Mouse (Mus musculus) left cerebral cortex, postnatal 25 days (tissue): ENCODE measurements around the gene BC048562. TPM values are rescaled to one million over a fixed set of nuclear protein-coding genes. Genes with fewer than 3 reads are reported as not detected.

Experiments
- DNase-seq, 2 experiments: peaks; one replicate each; pipeline ENCODE4 v3.0.0; 2022; ENCODE audit warnings: low spot score in 2 of 2, mixed read lengths in 1 of 2
- intact Hi-C: fragments of 180-260 bp; cut with DNase I; formaldehyde crosslinking; loops from one replicate; pipeline ENCODE4 v1.15.1; 2025
- total RNA-seq, 2 experiments: library from RNA; stranded (reverse); gene quantifications; 2 replicates each; pipeline ENCODE4 v1.2.3; 2021

BC048562 gene
- total RNA-seq, 2 experiments from 2014 or later: not detected

DNA sequence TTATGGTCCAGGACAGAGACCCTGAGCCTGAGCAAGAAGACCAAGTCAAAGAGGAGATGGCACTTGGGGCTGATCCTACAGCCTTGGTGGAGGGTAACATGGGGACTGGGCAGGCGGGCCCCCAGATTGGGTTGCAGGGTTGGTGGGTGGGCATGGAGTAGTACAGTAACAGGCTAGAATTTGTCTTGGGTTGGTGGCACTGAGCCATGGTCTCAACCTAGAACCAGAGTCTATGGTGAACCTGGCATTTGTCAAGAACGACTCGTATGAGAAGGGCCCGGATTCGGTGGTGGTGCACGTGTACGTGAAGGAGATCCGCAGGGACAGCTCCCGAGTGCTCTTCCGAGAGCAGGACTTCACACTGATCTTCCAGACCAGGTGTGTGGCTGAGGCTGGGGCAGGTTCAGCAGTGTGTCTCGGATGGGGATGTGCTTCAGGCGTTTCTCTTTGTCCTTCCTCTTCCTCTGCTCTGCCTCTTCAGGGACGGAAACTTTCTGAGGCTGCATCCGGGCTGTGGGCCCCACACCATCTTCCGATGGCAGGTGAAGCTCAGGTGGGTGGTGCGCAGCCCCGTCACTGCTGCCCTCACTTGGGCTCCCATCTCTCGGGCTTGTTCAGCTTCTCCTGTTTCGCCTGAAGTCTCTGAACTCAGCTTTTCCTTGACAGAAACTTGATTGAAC is 58.0 kb downstream of the BC048562 start:
- no peak for DNase-seq
- intact Hi-C loops: no loop called here

DNA sequence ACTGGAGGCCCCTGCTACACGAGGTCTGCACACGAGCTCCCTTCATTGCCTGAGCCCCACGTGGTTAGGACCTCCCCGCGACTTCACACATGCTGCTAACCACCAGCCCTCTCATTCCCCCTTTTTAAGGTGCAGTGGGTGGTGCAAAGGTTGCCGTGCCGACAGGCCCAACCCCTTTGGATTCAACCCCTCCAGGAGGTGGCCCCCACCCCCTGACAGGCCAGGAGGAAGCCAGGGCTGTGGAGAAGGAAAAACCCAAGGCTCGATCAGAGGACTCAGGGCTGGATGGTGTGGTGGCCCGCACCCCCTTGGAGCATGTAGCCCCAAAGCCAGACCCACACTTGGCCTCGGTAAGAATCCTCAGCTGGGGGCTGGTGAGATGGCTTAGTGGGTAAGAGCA is 58.6 kb downstream of the BC048562 start:
- intact Hi-C loops: no loop called here
- DNase-seq: no peak

Other genes starting within 250 kb of the BC048562 start
- 100 to 1,000 TPM; 261 to 275 TPM for gene Bsn, start 246.1 kb upstream of the BC048562 start, total RNA-seq
- 10 to 100 TPM; 94.7 to 97.9 TPM for gene Dag1, start 172.5 kb upstream of the BC048562 start, total RNA-seq
- gene Nicn1, start 146.1 kb upstream of the BC048562 start, total RNA-seq: 100 to 1,000 TPM; 113 to 121 TPM
- gene Amt, start 139.6 kb upstream of the BC048562 start, total RNA-seq: 10 to 100 TPM; 31.1 to 35.0 TPM
- gene Rhoa, start 130.4 kb upstream of the BC048562 start, total RNA-seq: 100 to 1,000 TPM; 165 to 175 TPM
- gene Tcta, start 130.3 kb upstream of the BC048562 start, total RNA-seq: 10 to 100 TPM; 33.2 to 34.6 TPM
- gene Gpx1, start 97.6 kb upstream of the BC048562 start, total RNA-seq: 100 to 1,000 TPM; 104 to 106 TPM
- gene Usp4, start 88.6 kb upstream of the BC048562 start, total RNA-seq: 100 to 1,000 TPM; 117 TPM
- gene 1700102P08Rik, start 43.7 kb upstream of the BC048562 start, total RNA-seq: 1 to 10 TPM; 2.4 to 3.0 TPM
- gene Ccdc36, start 8.0 kb upstream of the BC048562 start, total RNA-seq: under 1 TPM; 0.32 TPM
- gene Ccdc71, start 24.0 kb downstream of the BC048562 start, total RNA-seq: 10 to 100 TPM; 40.3 to 42.2 TPM
- 10 to 100 TPM; 30.3 to 36.7 TPM for gene Klhdc8b, start 25.1 kb downstream of the BC048562 start, total RNA-seq
- gene Lamb2, start 43.3 kb downstream of the BC048562 start, total RNA-seq: 10 to 100 TPM; 30.6 to 31.9 TPM
- gene Usp19, start 54.1 kb downstream of the BC048562 start, total RNA-seq: 100 to 1,000 TPM; 143 to 147 TPM
- gene Qars, start 71.2 kb downstream of the BC048562 start, total RNA-seq: 10 to 100 TPM; 75.3 to 84.4 TPM
- 100 to 1,000 TPM; 136 to 141 TPM for gene Qrich1, start 80.3 kb downstream of the BC048562 start, total RNA-seq
- gene Impdh2, start 123.8 kb downstream of the BC048562 start, total RNA-seq: 10 to 100 TPM; 55.3 to 55.4 TPM
- gene Ndufaf3, start 131.0 kb downstream of the BC048562 start, total RNA-seq: 10 to 100 TPM; 53.1 to 58.2 TPM
- gene Dalrd3, start 133.4 kb downstream of the BC048562 start, total RNA-seq: 10 to 100 TPM; 83.8 to 85.2 TPM
- 100 to 1,000 TPM; 112 to 126 TPM for gene Wdr6, start 142.3 kb downstream of the BC048562 start, total RNA-seq
- 10 to 100 TPM; 77.2 to 82.9 TPM for gene P4htm, start 161.2 kb downstream of the BC048562 start, total RNA-seq
- gene Arih2, start 212.9 kb downstream of the BC048562 start, total RNA-seq: 10 to 100 TPM; 48.3 to 50.9 TPM
- 10 to 100 TPM; 12.6 to 14.4 TPM for gene Slc25a20, start 225.6 kb downstream of the BC048562 start, total RNA-seq